Mouse (Mus musculus): ENCODE measurements at regions not wholly inside any gene's neighbourhood (a gene's known extent, or its start where the extent isn't known, plus 50 kb on each side); places are given as distances from the start of the nearest gene placed in this dataset.

DNA sequence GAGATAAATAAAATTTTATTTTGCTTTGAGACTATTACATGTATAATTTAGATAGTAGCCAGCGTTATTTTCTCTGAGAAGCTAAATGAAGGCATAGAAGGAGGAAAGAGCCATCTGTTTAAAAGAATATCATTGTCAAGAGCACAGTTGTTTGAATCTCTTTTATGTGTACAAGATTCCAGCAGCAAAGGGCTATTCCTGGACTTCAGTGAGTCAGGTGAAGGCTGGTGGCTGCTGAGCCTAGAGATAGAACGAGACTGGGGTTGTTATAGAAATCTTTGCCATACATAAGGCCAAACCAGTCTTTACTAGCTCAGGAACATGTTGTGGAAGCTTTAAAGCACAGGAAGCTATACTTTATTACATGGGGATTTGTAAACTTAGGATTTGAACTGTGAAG is 261.6 kb downstream of the Adcyap1 start:
- in situ Hi-C loops (cut with MboI, MseI): no loop called here

DNA sequence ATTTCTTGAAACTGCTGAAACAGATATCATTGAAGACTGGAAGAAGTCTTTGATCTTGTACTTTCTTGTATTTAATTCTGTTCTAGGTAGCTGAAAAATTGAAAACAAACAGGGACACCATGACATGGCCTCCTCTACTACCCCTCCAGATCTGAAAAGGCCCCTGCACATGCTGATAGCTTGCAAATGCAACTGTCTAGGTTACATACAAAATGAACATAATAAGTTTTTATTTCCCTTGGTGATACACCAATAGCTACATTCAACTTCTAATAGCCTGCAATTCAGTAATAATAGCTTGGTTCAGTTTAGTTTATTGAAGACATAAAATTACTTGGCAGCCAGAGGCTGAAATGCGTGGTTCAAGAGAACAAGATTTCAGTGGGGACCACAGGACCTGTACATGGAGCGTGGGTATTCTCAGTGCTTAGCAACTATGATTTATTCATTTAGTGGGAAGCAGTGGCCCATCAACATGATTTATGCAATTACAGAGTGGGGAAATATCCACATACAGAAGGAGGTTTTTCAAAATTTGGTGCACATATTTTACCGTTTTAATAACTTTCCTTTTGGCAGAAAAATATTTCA is 264.9 kb downstream of the Adcyap1 start:
- in situ Hi-C loops (cut with MboI, MseI): no loop called here

DNA sequence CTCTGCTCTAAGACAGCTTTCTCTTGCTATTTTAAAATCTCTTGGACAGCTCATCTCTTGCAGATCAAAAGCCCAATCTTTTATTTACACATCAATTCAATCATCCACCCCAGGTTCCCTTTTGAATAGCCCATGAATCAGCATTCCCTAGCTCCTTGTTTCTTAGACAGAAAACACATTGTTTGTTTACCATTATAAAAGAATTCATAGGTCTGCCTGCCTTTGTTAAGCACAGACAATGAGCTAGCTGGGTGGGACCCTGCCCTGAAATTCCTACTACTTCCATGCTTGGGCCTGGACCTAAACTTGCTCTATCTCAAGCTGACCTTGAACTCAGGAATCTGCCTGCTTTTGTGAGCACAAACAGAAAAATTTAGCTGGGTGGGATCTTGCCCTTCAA is 283.6 kb downstream of the Adcyap1 start:
- in situ Hi-C loops (cut with MboI, MseI): no loop called here

DNA sequence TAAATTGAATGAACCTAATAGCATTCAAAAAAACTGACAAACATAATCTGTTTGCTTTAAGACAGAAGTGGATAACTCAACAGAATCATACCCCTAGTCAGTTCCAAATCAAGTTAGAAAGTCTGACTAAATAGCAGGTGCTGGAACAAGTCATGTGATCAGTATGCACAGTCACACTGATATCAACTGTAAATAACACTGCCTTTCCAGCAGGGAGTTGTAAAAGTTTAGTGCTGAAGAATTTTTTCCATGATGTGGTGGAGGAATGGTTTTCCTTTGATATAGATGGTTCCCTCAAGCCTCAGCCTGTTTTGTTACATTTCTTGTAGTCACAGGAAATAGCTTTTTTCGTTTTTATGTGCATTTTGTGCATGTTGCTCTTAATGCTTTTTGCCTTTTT is 285.7 kb downstream of the Adcyap1 start:
- in situ Hi-C loops (cut with MboI, MseI): no loop called here

DNA sequence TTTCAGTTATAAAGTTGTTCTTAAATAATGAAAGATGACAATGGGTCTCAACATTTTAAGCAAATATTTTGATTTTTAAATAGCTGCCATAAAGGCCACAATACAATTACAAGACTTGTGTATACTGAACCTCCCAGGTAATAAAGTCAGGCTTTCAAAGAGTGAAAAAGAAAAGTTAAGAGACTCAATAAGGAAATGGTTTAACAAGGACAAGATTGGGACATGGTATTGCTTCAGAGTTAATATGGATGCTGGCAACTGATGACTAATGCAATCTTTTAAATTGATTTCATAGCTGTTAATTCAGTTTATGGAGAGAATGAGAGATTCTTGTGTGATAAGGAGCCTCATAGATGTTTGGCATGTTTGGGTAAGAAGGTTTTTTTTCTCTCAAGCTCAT is 287.6 kb downstream of the Adcyap1 start:
- in situ Hi-C loops (cut with MboI, MseI): no loop called here

DNA sequence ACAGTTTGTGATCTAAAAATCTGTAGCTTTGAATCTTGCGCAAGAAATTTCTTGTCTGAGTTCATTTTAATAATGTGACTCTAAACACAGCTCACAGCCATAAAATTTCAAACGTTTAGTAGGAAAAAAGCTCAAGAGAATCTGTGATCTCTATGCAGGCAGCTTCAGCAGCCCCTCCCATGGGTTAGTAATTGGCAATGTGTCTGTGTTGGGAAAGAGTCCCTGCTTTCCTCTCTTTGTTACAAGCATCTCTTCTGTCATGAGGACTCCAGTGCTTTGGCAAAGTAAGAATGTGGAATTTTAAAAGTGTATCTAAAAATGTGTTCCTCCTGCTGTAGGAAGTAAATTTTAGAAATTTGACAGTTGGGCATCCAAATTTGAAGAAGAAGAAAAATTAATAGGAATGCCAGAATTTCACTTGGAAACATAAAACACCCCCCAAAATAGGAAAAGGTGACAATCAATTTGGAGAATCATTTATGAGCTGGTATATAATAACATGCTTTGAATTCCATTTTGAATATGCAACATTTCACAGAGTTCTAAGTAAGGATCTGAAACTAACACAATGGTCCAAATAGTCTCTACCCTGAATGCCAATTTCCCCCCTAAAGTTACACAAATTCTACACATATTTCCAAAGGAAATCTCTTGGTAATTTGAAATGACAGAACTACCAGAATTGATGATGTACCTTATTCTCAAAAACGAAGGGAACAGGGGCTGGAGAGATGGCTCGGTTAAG is 291.3 kb downstream of the Adcyap1 start:
- in situ Hi-C loops (cut with MboI, MseI): no loop called here

DNA sequence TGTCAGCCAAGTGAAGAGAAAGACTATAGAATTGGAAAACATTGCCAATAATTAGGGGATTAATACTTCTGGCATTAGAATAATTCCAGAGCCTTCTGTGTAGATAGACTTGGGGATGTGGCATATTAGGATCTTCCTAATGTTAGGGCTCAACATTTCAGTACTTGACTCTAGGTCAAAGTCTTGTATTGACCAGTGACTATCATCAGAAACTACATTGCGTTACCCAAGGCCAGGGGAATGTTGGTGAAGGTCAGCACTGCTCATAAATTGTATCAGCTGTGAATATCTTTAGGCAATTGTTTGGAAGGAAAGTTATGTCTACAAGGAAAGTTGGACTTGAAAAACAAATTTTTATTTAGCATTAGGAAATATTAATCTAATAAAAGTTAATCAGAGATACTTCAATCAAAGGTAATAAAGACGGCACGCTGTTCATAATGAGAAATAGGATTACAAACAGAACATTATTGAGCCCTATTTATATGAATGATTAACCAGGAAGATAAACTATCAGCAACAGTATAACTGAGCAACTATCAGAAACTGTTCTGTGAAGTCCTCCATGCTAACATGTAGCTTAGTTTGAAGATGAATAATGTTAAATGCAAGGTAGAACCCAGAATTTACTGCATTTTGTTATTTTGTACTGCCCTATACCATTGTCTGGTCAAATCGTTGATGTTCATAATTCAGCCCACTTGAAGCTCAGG is 310.2 kb downstream of the Adcyap1 start:
- in situ Hi-C loops (cut with MboI, MseI): no loop called here

DNA sequence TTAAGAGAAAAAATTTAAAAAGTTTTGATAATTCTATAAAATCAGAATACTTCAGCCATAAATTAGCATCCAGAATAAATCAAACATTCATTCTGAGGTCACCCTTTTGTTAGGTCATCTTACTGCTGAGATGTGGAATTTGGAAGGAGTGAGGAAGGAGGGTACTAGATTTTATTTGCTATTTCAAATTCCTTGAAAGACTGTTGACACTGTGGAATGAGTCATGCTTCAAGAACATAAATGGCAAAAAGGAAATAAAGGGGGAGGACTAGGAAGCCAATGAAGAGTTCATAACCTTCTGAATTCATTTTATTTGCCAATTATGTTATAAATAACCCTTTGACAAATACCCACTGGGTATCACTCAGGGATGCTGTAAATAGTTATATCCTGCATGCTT is 324.6 kb downstream of the Adcyap1 start:
- in situ Hi-C loops (cut with MboI, MseI): no loop called here

DNA sequence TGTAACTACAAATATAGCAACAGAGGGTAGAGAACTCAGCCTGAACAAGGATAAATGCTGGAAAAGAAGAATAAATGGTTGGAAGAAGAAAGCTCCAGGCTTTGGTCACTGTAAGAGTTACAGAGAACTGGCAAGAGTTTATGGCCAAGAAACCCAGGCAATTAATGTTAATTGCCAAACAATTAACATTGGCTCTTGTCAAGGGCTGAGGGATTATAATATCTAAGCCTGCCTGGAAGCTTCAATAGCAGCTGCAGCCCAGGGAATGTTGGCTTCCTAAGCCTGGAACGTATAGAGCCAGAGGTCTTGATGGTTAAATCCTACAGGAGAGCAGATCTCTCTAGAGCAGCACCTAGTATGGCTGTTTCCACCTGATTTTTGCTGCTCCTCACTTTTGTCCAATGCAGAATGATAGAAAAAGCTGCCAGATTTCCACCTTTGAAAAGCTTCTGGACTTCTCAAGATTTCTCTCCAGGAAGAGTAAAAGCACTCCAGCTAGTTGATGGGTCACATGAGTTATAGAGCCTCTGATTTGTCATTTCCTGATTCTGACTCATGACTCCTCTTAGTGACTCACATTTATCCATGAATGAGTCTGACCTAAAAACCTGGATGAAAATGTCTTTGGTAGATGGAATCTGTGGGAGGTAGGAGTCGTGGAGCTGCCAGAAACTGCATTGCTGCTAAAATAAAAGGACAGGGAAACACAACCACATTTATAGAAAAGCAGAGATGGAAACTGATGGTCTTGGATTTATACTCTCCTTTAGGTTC is 327.2 kb downstream of the Adcyap1 start:
- in situ Hi-C loops (cut with MboI, MseI): no loop called here

DNA sequence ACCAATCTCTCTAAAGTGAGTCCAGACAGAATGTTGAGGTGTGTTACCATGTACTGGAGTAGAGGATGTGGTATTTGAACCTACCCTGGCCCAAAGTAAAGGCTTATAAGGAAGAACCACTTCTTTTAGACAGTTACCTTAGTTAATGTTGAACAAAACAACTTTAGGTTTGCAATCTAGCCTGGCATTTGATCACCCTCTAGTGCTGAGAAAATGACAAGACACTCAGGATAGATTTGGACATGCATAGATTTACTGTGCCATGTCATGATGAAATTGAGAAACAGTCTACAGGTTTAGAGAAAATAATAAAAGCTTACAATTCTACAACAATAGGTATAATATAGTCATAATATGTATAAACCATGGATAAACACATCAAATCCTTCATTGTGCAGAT is 333.7 kb downstream of the Adcyap1 start:
- in situ Hi-C loops (cut with MboI, MseI): no loop called here

DNA sequence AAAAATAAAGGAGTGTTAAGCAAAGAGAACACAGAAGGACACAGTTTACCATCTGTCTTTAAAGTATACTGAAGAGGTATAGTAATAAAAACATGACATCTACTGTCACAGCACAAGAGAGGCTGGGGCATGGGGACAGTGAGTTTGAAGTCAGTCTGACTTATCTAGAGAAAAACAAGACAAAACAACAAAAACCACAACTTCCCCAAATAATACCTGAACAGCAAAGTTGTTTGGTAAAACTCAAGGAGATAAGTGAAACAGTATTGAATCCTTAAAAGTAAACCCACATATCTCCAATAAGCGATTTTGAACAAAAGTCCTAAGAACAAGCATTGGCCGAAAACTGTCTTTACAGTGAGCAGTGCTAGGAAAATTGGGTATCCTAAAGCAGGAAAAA is 336.1 kb downstream of the Adcyap1 start:
- in situ Hi-C loops (cut with MboI, MseI): no loop called here

DNA sequence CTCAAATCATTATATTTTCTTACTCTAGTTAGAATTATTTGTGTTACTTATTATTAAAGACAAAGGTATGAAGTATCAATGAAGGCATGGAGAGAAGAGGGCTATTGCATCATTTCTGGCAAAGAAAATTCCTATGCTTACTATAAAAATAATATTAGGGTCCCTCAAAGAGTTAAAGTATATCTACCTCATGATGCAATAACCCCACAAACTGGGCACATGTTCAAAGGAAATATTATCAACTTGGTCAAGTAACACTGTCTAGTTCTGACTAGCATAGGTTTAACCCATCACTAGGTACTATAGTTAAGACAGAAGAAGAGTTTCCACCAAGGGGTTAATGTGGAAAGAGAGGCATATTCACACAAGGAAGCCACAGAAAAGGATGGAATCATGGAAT is 336.9 kb downstream of the Adcyap1 start:
- in situ Hi-C loops (cut with MboI, MseI): no loop called here

DNA sequence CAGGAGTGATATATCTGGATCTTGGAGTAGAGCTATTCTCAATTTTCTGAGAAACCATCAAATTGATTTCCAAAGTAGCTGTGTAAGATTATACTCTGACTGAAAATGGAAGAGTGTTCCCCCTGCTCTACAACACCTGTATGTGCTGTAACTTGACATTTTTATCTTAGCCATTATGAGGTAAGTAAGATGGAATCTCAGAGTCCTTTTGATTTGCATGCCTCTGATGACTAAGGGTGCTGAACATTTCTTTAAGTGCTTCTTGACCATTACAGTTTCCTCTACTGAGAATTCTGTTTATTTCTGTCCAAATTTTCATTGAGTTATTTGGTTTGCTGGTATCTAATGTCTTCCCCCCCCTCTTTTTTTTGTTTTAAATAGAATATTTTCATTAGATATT is 343.0 kb downstream of the Adcyap1 start:
- in situ Hi-C loops (cut with MboI, MseI): loop anchor here in 1 of 2 experiments (10.0 kb wide), 1 partner anchor 333 kb away; no protein-coding TSS in a partner anchor

DNA sequence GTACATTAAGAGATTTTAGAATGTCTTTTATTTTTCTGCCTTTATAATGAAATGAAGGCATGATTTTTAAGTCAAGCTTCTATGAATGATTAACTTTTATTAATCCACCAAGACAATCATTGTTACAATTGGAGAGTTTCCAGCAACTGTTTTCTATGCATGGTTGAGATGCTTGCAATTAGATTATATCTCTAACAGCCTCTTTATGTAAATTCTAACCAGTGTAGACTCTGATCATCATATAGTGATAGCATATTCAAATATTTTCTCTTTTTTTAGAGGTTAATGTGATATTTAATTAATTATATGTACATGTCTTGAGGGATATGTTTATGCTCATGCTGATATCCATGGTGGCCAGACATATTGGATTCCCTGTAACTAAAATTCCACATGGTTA is 351.5 kb downstream of the Adcyap1 start:
- in situ Hi-C loops (cut with MboI, MseI): no loop called here

DNA sequence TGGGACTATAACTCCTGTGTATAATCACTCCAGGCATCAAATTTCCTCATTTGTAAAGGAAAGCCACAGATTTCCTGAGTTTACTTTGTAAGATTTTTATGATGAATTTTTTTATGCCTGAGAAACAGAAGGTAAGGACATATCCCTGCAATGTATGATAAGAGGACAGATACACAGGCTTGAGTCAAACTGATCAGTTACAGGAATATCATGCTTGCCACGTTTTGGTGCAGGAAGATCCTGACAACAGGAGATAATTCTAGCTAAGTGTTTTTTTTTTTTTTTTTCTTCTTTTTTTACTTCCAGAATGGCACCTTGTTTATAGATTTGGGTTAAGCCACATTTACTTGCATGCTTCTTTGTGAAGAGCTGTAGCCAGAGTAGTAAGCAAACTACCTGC is 357.1 kb downstream of the Adcyap1 start:
- in situ Hi-C loops (cut with MboI, MseI): no loop called here

DNA sequence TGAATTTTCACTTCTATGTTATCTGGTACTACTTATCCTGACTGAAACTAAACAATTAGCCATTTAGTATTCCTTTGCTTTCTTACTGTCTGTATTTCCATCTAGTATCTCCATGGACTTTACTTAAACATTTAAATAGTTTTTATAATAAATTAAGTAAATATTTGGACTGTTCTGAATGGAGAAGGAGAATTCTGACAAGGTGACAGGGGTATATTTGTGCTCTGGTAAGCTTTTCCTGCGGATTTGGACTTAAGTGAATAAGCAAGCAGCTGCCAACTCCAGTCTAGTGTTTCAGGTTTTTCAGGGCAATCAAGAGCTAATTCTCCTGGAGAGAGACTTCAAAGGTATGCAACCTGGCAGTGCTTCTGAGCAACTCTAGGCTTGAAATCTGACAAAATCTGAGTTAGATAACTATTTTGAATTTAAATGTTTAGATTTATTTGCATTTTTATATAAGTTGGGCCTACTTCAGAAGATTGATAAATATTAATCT is 364.5 kb downstream of the Adcyap1 start:
- in situ Hi-C loops (cut with MboI, MseI): no loop called here

DNA sequence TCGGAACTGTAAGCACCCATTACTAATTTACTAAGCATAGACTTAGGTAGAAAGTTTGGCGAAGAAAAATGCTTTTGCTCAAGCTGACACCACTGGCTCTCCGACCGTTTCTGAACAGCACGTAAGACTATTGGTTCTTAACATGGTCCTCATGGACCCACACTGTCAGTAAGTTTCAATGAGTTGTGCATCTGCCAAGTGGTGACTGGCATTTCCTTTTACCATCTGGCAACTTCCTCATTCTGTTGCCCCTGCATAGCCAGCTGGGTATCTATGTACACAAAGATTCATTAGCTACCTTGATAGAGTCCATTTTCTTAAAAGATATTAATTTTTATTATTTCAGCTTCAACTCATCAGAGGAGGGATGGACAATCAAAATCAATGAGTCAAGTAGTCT is 381.2 kb downstream of the Adcyap1 start:
- in situ Hi-C loops (cut with MboI, MseI): no loop called here

DNA sequence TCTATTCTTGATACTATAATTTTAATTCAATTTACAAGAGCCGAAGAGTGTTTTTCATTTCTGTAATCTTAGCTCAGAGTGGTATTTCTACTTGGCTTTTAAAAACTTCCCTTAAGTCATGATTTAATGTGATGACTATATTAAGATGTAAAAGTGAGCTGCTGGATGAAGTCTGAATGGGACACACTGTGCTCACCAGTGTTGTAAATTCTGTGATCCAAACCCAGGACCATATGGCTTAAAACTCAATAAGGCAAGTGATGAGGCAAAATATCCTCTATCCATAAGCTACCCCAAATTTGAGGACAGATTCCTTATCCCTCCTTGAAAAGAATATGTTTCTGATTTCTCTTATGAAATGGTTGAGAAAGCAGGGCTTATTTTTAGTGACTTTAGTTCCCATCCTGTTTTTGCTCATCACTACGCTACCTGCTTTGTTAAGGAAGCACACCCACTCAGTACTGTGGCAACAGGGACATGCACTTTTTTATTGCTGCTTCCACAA is 399.4 kb downstream of the Adcyap1 start:
- in situ Hi-C loops (cut with MboI, MseI): no loop called here

DNA sequence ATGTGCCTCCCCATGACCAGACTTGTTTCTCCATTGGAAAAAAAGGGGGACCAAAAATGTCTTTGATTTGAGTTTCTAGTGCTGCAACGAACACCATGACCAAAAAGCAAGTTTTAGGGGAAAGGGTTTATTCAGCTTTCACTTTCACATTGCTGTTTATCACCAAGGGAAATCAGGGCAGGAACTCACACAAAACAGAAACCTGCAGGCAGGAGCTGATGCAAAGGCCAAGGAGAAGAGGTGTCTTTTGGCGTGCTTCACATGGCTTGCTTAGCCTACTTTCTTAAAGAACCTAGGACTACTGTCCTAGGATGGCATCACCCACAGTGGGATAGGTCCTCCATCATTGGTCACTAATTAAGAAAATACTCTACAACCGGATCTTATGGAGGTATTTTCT is 401.4 kb downstream of the Adcyap1 start:
- in situ Hi-C loops (cut with MboI, MseI): no loop called here

DNA sequence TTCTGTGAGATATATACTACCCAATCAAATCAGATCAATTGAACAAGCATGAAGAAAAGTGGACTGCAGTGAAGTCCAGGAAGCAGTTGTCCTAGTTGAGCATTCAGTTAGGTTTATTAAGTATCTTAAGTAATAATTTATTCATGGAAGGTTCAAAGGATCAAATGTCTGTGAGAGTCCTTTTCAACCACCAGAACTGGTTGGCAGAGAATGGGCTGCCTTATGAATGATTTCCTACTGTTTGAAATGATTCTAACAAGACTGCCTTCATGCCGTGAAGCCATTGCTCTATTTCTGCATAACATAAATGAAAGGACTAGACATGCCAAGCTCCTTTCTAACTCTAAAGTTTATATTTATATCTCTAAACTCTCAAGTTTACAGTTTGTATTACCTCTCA is 410.4 kb downstream of the Adcyap1 start:
- in situ Hi-C loops (cut with MboI, MseI): no loop called here

DNA sequence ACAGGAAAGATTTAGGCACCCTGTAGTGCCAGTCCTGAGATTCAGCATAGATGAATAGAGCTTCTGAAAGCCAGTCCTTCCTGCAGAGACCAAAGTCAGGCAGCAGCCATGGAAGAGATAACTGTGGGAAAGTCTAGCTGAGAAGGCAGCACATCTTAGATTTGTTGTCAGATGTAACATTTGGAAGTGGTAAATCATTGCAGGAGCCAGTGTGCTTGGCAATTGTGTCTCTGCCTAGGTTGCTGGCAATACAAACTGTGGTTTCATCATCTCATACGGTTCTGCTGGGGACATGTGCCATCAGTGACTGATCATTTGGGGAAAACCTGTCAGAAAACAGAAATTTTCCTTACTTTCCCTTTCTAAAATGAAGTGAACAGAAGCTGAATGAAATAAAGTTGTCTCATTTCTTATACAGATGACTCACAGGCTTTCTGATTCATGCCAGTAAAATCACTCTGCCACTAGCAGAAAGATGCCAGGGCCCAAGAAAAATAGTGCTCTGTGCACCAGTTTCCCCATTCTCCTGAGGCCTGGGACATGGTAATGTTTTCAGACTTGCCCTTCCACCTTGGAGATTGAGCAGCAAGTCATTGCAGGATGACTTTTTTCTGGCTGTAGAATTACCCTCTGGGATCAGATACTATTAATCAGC is 411.3 kb downstream of the Adcyap1 start:
- in situ Hi-C loops (cut with MboI, MseI): no loop called here

All from T-helper 17 cell (primary cell).